22 mouse cellular contexts compared by ENCODE assay signal in the genomic region with DNA sequence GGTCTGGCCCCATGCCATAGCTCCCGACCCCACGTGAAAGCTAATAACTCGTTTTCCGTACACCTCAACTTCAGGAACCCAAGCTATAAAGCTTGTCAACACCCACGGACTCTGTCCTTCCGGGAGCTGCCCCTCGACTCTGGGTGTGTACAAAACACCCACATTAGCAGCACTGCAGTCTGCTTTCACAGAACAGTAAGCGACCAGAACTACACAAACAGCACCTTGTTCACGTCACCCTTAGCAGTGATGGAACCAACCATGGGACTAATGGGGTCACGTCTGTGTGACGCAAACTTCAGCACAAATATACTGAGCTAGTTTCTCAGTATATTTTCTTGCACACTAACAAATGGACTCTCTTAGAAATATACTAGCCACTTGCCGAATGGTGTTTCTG. TPM values are rescaled to one million over a fixed set of nuclear protein-coding genes. Genes with fewer than 3 reads are reported as not detected.
A peak's percentile ranks its signal among the peaks of the same experiment; 100 is the strongest.
DNase-seq lines count a peak whose midpoint lies in the region; ATAC-seq and TF ChIP-seq lines count a peak whose summit lies in the region.
"Had no signal": no experiment of that assay in that cellular context is flagged by ENCODE, and none has a peak within 500 bp of the region (broad histone marks: within the 10 kb centered on the region; RNA-seq: fewer than 3 reads in every experiment).

No protein-coding gene starts in this region.

- H3K36me3 ChIP-seq in liver, postnatal 0 days (replicated peaks; ENCODE audit: insufficient read depth, low read length): peaks cover 37% of the 10 kb centered on the region
- peaks cover 71% of the 10 kb centered on the region for H3K36me3 ChIP-seq in liver, embryonic 12.5 days

- TF ChIP-seq CTCF in layer of hippocampus, adult 2 months (conservative IDR thresholded peaks at IDR 0.05): no peak
- TF ChIP-seq CTCF in liver, postnatal 0 days (IDR thresholded peaks at IDR 0.05; ENCODE audit: low read depth): no peak

- 73% methylated on average over 12 of the region's 12 CpGs for WGBS in liver, postnatal 0 days (ENCODE audit: insufficient replicate concordance)
- WGBS in liver, embryonic 12.5 days (ENCODE audit: insufficient replicate concordance): 84% methylated on average over 12 of the region's 12 CpGs

- no peak overlapping the region for H3K4me2 ChIP-seq in liver, postnatal 0 days (ENCODE audit: low read depth, low read length)
- no peak overlapping the region for H3K4me2 ChIP-seq in liver, embryonic 12.5 days
- H3K4me2 ChIP-seq: embryonic facial prominence, embryonic 12.5 days; embryonic facial prominence, embryonic 15.5 days; heart, embryonic 11.5 days; hindbrain, embryonic 12.5 days; hindbrain, embryonic 15.5 days had no signal

- DNase-seq in layer of hippocampus, adult 2 months (ENCODE audit: low spot score in 2 of 2): no peak
- DNase-seq in layer of hippocampus, postnatal 36 days: no peak
- no peak for DNase-seq in liver, postnatal 0 days
- no peak for DNase-seq in left cerebral cortex, postnatal 36 days (ENCODE audit: low spot score in 2 of 2)
- DNase-seq in cerebellum, postnatal 36 days: no peak
- DNase-seq: adrenal gland, postnatal 10 days; adrenal gland, postnatal 36 days; cerebellum, adult 18-20 months; cerebellum, adult 9-10 months; cerebellum, postnatal 14 days; forebrain, postnatal 0 days; gastrocnemius, adult 2 months; gastrocnemius, postnatal 14 days; heart, adult 11 months had no signal

- peak; percentile 75 for ATAC-seq in liver, postnatal 0 days
- ATAC-seq in liver, embryonic 12.5 days: no peak
- ATAC-seq in inflammation-experienced regulatory T-cells, adult 6 months: peak; percentile 53
- ATAC-seq: forebrain, embryonic 14.5 days; forebrain, postnatal 0 days had no signal

- H3K4me1 ChIP-seq in liver, postnatal 0 days (ENCODE audit: insufficient read depth): no peaks in the 10 kb centered on the region
- H3K4me1 ChIP-seq in liver, embryonic 12.5 days: peaks cover 23% of the 10 kb centered on the region
- H3K4me1 ChIP-seq: embryonic facial prominence, embryonic 12.5 days; embryonic facial prominence, embryonic 15.5 days; hindbrain, embryonic 12.5 days; hindbrain, embryonic 15.5 days had no signal

- intact Hi-C loops in left cerebral cortex, postnatal 36 days (cut with DNase I): no loop called here

- H3K9me3 ChIP-seq in liver, postnatal 0 days (ENCODE audit: low read length): no peaks in the 10 kb centered on the region
- no peaks in the 10 kb centered on the region for H3K9me3 ChIP-seq in liver, embryonic 12.5 days (replicated peaks)
- H3K9me3 ChIP-seq: embryonic facial prominence, embryonic 12.5 days; embryonic facial prominence, embryonic 15.5 days; hindbrain, embryonic 12.5 days; hindbrain, embryonic 15.5 days had no signal

- no peak overlapping the region for H3K9ac ChIP-seq in liver, postnatal 0 days (replicated peaks)
- H3K9ac ChIP-seq in liver, embryonic 12.5 days: no peak overlapping the region
- H3K9ac ChIP-seq: embryonic facial prominence, embryonic 12.5 days; embryonic facial prominence, embryonic 15.5 days; forebrain, postnatal 0 days; hindbrain, embryonic 12.5 days; hindbrain, embryonic 15.5 days had no signal

- no peak overlapping the region for H3K4me3 ChIP-seq in layer of hippocampus, adult 2 months
- no peak overlapping the region for H3K4me3 ChIP-seq in liver, postnatal 0 days (ENCODE audit: low read depth, low read length)
- no peak overlapping the region for H3K4me3 ChIP-seq in liver, embryonic 12.5 days
- H3K4me3 ChIP-seq: embryonic facial prominence, embryonic 12.5 days; embryonic facial prominence, embryonic 15.5 days; gastrocnemius, adult 2 months; hindbrain, embryonic 12.5 days; hindbrain, embryonic 15.5 days had no signal

- 0 out of 2 replicates have a peak overlapping the region, but pooled peaks have one; percentile 25 for H3K27ac ChIP-seq in layer of hippocampus, adult 2 months
- H3K27ac ChIP-seq in liver, postnatal 0 days (ENCODE audit: low read depth): no peak overlapping the region
- H3K27ac ChIP-seq in liver, embryonic 12.5 days: no peak overlapping the region
- H3K27ac ChIP-seq: embryonic facial prominence, embryonic 12.5 days; embryonic facial prominence, embryonic 15.5 days; gastrocnemius, adult 2 months; hindbrain, embryonic 12.5 days; hindbrain, embryonic 15.5 days had no signal

- no peak for TF ChIP-seq EP300 in liver, postnatal 0 days (IDR thresholded peaks at IDR 0.05; ENCODE audit: low read depth)

- no peaks in the 10 kb centered on the region for H3K27me3 ChIP-seq in liver, postnatal 0 days (ENCODE audit: insufficient read depth, low read length)
- no peaks in the 10 kb centered on the region for H3K27me3 ChIP-seq in liver, embryonic 12.5 days (replicated peaks)
- H3K27me3 ChIP-seq: embryonic facial prominence, embryonic 12.5 days; embryonic facial prominence, embryonic 15.5 days; hindbrain, embryonic 12.5 days; hindbrain, embryonic 15.5 days had no signal

RNA-seq across cellular contexts. Expression of gene Dpy19l3, which starts 19.9 kb away (rescaled TPM):
- 10 to 100 TPM; 80.3 to 84.7 TPM for total RNA-seq in layer of hippocampus, adult 2 months (2021)
- 100 to 1,000 TPM in 1 of 2 experiments, 10 to 100 TPM in 1; 93.5 to 103 TPM for total RNA-seq in layer of hippocampus, postnatal 36 days (2021)
- polyA plus RNA-seq in liver, postnatal 0 days (2015; fragmentation: Nextera tagmentation; extraction: Ambion mirVana): 6.0 and 8.1 TPM in 2 replicates
- 9.0 and 12.5 TPM in 2 replicates for polyA plus RNA-seq in liver, embryonic 12.5 days (2016; fragmentation: Nextera tagmentation; extraction: Ambion mirVana)
- 10 to 100 TPM; 32.9 to 50.5 (median 38.3) TPM for polyA plus RNA-seq in inflammation-experienced regulatory T-cells, adult 6 months (2017; shearing (Covaris generic))
- total RNA-seq in left cerebral cortex, postnatal 36 days (2021): 10 to 100 TPM; 56.6 to 79.9 TPM

RNA-seq across cellular contexts. Expression of gene Zfp507, which starts 28.7 kb away (rescaled TPM):
- 10 to 100 TPM; 32.7 to 38.6 TPM for total RNA-seq in layer of hippocampus, adult 2 months (2021)
- total RNA-seq in layer of hippocampus, postnatal 36 days (2021): 10 to 100 TPM; 27.7 to 34.1 TPM
- 3.2 and 3.8 TPM in 2 replicates for polyA plus RNA-seq in liver, postnatal 0 days (2015; fragmentation: Nextera tagmentation; extraction: Ambion mirVana)
- polyA plus RNA-seq in liver, embryonic 12.5 days (2016; fragmentation: Nextera tagmentation; extraction: Ambion mirVana): 8.8 and 9.2 TPM in 2 replicates
- polyA plus RNA-seq in inflammation-experienced regulatory T-cells, adult 6 months (2017; shearing (Covaris generic)): 1 to 10 TPM; 3.7 to 7.9 (median 7.8) TPM
- 10 to 100 TPM; 29.4 to 33.2 TPM for total RNA-seq in left cerebral cortex, postnatal 36 days (2021)
